Mouse (Mus musculus) megakaryocyte, embryonic 14.5 days (primary cell): ENCODE results near the gene Drap1.

Experiments
- FLI1 ChIP-seq: IDR thresholded peaks from 2 replicates; pipeline ENCODE4 v1.6.1; 2012; ENCODE audit warnings: low read length, inconsistent platforms, mixed read lengths
- GATA1 ChIP-seq: IDR thresholded peaks from 3 replicates; pipeline ENCODE4 v1.6.1; 2012; ENCODE audit warnings: mixed read lengths, low read length, inconsistent platforms, borderline replicate concordance

- TF ChIP-seq GATA1 (no peak), FLI1 (no peak)
Measured at GRCm38 (mm10) chr19:5430408-5430807, 5.6 kb upstream of the Drap1 start.
